Mouse (Mus musculus): ENCODE results near the gene Cul7.

The Cul7 gene

GRCm38 (mm10) chr17:46650232-46651031 is at the start of gene Cul7:
Gene Cul7 (plus strand): TSS chr17:46650337.
- in situ Hi-C loops (cut with MboI; ENCODE audit: unreplicated experiment in 2 of 2): no loop called here

- in situ Hi-C loops (cut with MboI; ENCODE audit: unreplicated experiment in 2 of 2): no loop called here
Measured at GRCm38 (mm10) chr17:46600569-46600968, 49.6 kb upstream of the Cul7 start.

GRCm38 (mm10) chr17:46602212-46602611 is 47.9 kb upstream of the Cul7 start:
- in situ Hi-C loops (cut with MboI; ENCODE audit: unreplicated experiment in 2 of 2): no loop called here

- in situ Hi-C loops (cut with MboI; ENCODE audit: unreplicated experiment in 2 of 2): no loop called here
Measured at GRCm38 (mm10) chr17:46603229-46603628, 46.9 kb upstream of the Cul7 start.

DNA sequence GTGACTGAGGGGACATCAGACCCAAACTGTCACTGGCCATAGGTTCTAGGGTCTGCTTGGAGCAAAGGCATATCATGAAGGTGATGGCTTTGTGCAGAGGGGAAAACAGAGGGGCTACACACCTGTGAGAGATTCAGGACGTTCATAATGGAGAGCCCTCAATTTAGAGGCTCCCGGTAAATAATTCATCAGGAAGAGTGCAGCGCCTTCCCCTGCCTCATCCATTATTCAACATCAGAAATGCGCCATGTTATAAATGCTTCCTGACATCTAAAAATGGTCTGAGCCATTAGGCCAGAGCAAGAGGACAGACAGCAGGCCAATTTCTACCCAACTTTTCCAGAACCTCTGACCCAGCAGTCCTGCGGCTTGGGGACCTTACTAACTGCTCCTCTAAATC is 45.0 kb upstream of the Cul7 start:
- in situ Hi-C loops (cut with MboI; ENCODE audit: unreplicated experiment in 2 of 2): no loop called here

DNA sequence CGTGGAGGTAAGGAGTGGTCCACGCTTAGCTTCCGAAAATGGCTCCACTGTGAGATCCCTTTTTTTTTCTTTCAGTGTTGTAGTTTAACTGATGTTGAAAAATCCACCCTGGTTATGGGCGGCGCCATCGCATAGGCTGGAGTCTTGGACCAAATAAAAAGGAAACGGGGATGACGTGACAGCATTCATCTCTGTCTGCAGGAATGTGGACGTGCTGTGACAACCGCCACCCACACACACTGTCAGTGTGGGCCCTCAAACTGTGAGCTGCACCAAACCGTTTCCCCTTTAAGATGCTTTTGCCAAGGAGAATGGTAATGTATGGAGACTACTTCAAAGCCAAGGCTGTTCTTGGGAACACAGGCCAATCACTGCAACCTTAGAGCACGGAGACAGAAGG is 44.1 kb upstream of the Cul7 start:
- in situ Hi-C loops (cut with MboI; ENCODE audit: unreplicated experiment in 2 of 2): no loop called here

GRCm38 (mm10) chr17:46609721-46610514 is 40.2 kb upstream of the Cul7 start:
- in situ Hi-C loops (cut with MboI; ENCODE audit: unreplicated experiment in 2 of 2): no loop called here

- in situ Hi-C loops (cut with MboI; ENCODE audit: unreplicated experiment in 2 of 2): no loop called here
Measured at GRCm38 (mm10) chr17:46611316-46611715, 38.8 kb upstream of the Cul7 start.

DNA sequence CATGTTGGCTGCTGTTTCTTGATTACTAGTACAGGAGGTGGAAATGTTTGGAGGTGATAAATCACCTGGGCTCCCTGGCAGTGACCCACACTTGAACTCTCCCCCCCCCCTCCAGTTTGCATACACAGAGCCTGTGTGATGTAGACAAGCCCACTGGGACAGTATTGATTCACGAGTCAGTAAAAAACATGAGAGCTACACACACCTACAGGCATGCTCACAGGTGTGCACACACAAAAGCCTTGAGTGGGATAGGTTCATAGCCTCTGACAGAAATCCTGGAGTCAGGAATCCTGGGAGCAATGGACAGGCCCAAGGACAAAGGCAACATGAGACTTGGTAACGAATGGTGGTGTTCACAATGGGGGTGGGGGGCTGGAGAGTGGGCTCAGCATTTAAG is 37.9 kb upstream of the Cul7 start:
- in situ Hi-C loops (cut with MboI; ENCODE audit: unreplicated experiment in 2 of 2): no loop called here

DNA sequence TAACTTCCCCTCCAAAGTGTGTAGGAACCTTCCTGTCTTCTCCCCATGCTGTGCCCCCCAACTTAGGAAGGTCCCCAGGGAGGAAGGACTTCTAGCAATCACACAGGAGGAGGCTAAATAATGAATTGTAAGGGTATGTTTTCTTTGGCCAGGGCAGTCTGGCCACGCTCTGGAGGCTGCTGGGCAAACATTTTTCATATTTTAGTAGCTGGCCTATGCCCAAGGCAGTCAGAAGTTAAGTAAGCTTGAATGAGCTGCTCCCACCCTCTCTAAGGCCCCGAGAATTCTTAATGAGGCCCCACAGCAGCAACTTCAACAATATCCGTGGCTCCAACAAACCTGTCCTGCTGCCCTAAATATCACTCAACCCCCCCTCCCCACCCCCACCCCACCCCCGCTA is 37.3 kb upstream of the Cul7 start:
- in situ Hi-C loops (cut with MboI; ENCODE audit: unreplicated experiment in 2 of 2): no loop called here

GRCm38 (mm10) chr17:46613229-46613628 is 36.9 kb upstream of the Cul7 start:
- in situ Hi-C loops (cut with MboI; ENCODE audit: unreplicated experiment in 2 of 2): no loop called here

GRCm38 (mm10) chr17:46617799-46618198 is 32.3 kb upstream of the Cul7 start:
- in situ Hi-C loops (cut with MboI; ENCODE audit: unreplicated experiment in 2 of 2): no loop called here

GRCm38 (mm10) chr17:46618394-46618768 is 31.8 kb upstream of the Cul7 start:
- in situ Hi-C loops (cut with MboI; ENCODE audit: unreplicated experiment in 2 of 2): no loop called here

DNA sequence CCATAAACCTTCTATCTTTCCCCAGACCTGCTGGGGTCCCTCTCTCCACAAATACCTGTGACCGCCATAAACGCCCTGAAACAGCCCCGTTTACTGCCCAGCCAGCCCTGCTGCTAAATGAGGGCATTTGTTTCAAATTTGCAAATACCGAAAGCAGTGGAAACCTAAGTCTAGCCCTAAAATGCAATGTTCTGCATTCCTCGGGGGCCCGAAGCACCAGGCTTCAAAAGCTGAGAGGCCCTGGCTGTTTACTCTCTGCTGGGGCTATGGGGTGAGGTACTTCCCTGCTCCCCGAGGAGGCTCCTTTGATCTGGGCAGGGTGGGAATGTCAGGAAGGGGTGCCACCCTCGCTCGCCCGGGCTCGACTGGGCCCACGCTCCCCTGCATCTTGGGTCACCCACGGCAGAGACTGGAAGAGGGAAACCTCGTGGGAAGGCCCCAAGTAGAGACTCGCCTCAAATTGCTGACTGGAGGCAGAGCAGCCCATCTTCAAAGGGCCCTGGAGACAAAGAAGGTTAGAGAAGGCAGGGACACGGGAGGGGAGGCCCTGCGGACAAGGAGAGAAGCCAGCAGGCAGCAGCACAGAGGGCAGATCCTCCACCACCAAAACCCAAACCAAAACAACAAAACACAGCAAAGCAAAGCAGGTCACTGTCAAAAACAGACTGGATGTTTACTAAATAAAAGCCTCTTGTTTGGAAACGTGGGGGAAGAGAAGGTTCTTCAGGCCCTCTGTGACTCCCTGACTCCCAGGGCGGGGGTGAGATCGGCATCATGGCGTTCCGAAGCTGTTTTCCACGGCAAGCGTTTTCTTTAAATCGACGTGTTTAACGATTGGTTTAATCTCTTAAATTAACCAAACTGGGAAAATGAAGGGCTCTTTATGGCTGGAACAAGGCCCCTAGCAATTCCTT is 31.1 kb upstream of the Cul7 start:
- in situ Hi-C loops (cut with MboI; ENCODE audit: unreplicated experiment in 2 of 2): no loop called here

- in situ Hi-C loops (cut with MboI; ENCODE audit: unreplicated experiment in 2 of 2): no loop called here
Measured at GRCm38 (mm10) chr17:46619683-46620357, 30.3 kb upstream of the Cul7 start.

GRCm38 (mm10) chr17:46621324-46621723 is 28.8 kb upstream of the Cul7 start:
- in situ Hi-C loops (cut with MboI; ENCODE audit: unreplicated experiment in 2 of 2): no loop called here

GRCm38 (mm10) chr17:46622269-46622668 is 27.9 kb upstream of the Cul7 start:
- in situ Hi-C loops (cut with MboI; ENCODE audit: unreplicated experiment in 2 of 2): no loop called here

DNA sequence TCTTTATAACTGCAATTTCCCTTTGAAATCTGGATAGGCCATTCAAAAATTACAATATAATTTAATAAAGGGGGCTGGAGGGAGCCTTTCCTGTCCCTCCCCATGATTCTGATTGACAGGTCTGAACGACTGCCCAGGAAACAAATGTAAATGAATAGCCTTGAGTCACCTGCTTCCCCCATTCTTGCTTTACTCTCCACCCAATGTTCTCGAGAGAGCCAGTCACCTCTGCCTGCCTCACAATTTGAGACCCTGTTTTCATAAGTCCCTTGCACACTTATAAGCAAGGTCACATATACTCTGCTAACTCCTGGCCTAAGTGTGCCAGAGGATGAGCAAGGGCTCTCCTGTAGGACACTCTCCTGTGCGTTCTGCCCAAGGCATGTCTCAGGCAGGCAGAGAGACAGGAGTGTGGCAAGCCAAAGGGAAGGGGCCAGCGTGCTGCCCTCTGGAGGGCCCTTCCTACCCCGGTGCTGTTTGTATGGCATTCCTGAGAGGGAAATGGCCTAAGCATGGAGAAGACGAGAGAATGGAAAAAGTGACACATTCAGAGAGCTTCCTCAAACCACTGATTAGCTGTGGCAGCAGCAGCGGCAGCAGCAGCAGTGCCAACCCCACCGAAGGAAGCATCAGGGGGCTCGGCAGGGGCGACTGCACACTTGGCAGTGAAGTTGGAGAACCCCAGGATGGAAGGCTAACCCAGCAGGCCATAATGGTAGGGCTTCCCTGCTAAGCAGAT is 26.1 kb upstream of the Cul7 start:
- in situ Hi-C loops (cut with MboI; ENCODE audit: unreplicated experiment in 2 of 2): no loop called here

- in situ Hi-C loops (cut with MboI; ENCODE audit: unreplicated experiment in 2 of 2): no loop called here
Measured at GRCm38 (mm10) chr17:46624598-46624997, 25.5 kb upstream of the Cul7 start.

GRCm38 (mm10) chr17:46627409-46627808 is 22.7 kb upstream of the Cul7 start:
- in situ Hi-C loops (cut with MboI; ENCODE audit: unreplicated experiment in 2 of 2): no loop called here
